Mouse (Mus musculus) hindbrain, embryonic 10.5 days (tissue): Measurements from ENCODE around the gene A830031A19Rik. TPM values are rescaled to one million over a fixed set of nuclear protein-coding genes. Genes with fewer than 3 reads are reported as not detected.

ENCODE experiments used
- DNase-seq: peaks from one replicate; pipeline ENCODE4 v3.0.0-alpha.2; 2017; ENCODE audit warnings: low spot score
- H3K27ac ChIP-seq: fragments of 300-500 bp; sonication (generic); 2 replicates; pipeline ENCODE4 v1.5.1; 2016; ENCODE audit warnings: mild to moderate bottlenecking, moderate library complexity
- H3K27me3 ChIP-seq: fragments of 300-500 bp; sonication (generic); 2 replicates; pipeline ENCODE4 v1.6.1; 2016; ENCODE audit warnings: mild to moderate bottlenecking; ENCODE audit not compliant: poor library complexity, insufficient read depth, severe bottlenecking
- H3K36me3 ChIP-seq: fragments of 300-500 bp; sonication (generic); 2 replicates; pipeline ENCODE4 v1.6.1; 2016; ENCODE audit warnings: mild to moderate bottlenecking, moderate library complexity
- H3K4me1 ChIP-seq: fragments of 300-500 bp; sonication (generic); replicated peaks from 2 replicates; pipeline ENCODE4 v1.6.1; 2016; ENCODE audit warnings: mild to moderate bottlenecking
- H3K4me3 ChIP-seq: fragments of 300-500 bp; sonication (generic); 2 replicates; pipeline ENCODE4 v1.5.1; 2016; ENCODE audit warnings: mild to moderate bottlenecking, moderate library complexity
- H3K9me3 ChIP-seq: fragments of 300-500 bp; sonication (generic); 2 replicates; pipeline ENCODE4 v1.6.1; 2016; ENCODE audit warnings: mild to moderate bottlenecking, moderate library complexity
- WGBS: fragments of 180-500 bp; shearing (Covaris S2); methylation state at CpG from one replicate; pipeline ENCODE4 v1.1.7; 2016; 5-methylcytosine and 5-hydroxymethylcytosine counted together
- polyA plus RNA-seq: library from polyadenylated mRNA; unstranded; fragments of >200 nt; fragmentation: Nextera tagmentation; extraction: Ambion mirVana; gene quantifications from 2 replicates; pipeline ENCODE4 v1.2.1, GENCODE M21; 2016

A830031A19Rik gene
- polyA plus RNA-seq, 1 experiment from 2014 or later: not detected

GRCm38 (mm10) chr11:24016049-24016448 lies 58.8 kb downstream of the A830031A19Rik start:
- H3K4me3 ChIP-seq: no peak overlapping the region

GRCm38 (mm10) chr11:24014642-24015041 lies 60.2 kb downstream of the A830031A19Rik start:
- 81% methylated on average over 5 of the region's 5 CpGs for WGBS
- Histone ChIP-seq H3K9me3 (no peaks in the 10 kb centered on the region), H3K27me3 (no peaks in the 10 kb centered on the region; the same call in 1 of the 2 replicates), H3K4me1 (no peaks in the 10 kb centered on the region), H3K4me3 (no peak overlapping the region), H3K36me3 (no peaks in the 10 kb centered on the region), H3K27ac (no peak overlapping the region)
- no peak for DNase-seq

More at GRCm38 (mm10) chr11:24016049-24016448, 58.8 kb downstream of the A830031A19Rik start:
- no peak for DNase-seq
- no peaks in the 10 kb centered on the region for H3K4me1 ChIP-seq
- H3K27ac ChIP-seq: no peak overlapping the region
- no peaks in the 10 kb centered on the region for H3K36me3 ChIP-seq
- no peaks in the 10 kb centered on the region for H3K9me3 ChIP-seq
- H3K27me3 ChIP-seq: no peaks in the 10 kb centered on the region; the same call in 1 of the 2 replicates
- WGBS: 91% methylated on average over 3 of the region's 3 CpGs

- 89% methylated on average over 1 of the region's 1 CpGs for WGBS
Observed at GRCm38 (mm10) chr11:24012301-24012700, 62.6 kb downstream of the A830031A19Rik start.

GRCm38 (mm10) chr11:24008976-24009375 lies 65.9 kb downstream of the A830031A19Rik start:
- H3K4me1 ChIP-seq: no peaks in the 10 kb centered on the region
- no peaks in the 10 kb centered on the region; the same call in 1 of the 2 replicates for H3K27me3 ChIP-seq
- H3K9me3 ChIP-seq: no peaks in the 10 kb centered on the region
- H3K36me3 ChIP-seq: no peaks in the 10 kb centered on the region
- no peak overlapping the region for H3K4me3 ChIP-seq
- no peak overlapping the region for H3K27ac ChIP-seq
- 90% methylated on average over 5 of the region's 5 CpGs for WGBS
- no peak for DNase-seq

More at GRCm38 (mm10) chr11:24012301-24012700, 62.6 kb downstream of the A830031A19Rik start:
- Histone ChIP-seq H3K36me3 (no peaks in the 10 kb centered on the region), H3K9me3 (no peaks in the 10 kb centered on the region), H3K27me3 (no peaks in the 10 kb centered on the region; the same call in 1 of the 2 replicates), H3K4me3 (no peak overlapping the region), H3K27ac (no peak overlapping the region), H3K4me1 (no peaks in the 10 kb centered on the region)
- DNase-seq: no peak

GRCm38 (mm10) chr11:24008244-24008643 lies 66.6 kb downstream of the A830031A19Rik start:
- no peak for DNase-seq
- Histone ChIP-seq H3K4me1 (no peaks in the 10 kb centered on the region), H3K4me3 (no peak overlapping the region), H3K27ac (no peak overlapping the region), H3K27me3 (no peaks in the 10 kb centered on the region), H3K9me3 (no peaks in the 10 kb centered on the region), H3K36me3 (no peaks in the 10 kb centered on the region)
- 43% methylated on average over 5 of the region's 5 CpGs for WGBS

GRCm38 (mm10) chr11:24005445-24006156 lies 69.3 kb downstream of the A830031A19Rik start:
- Histone ChIP-seq H3K9me3 (no peaks in the 10 kb centered on the region), H3K36me3 (no peaks in the 10 kb centered on the region)
- WGBS: 88% methylated on average over 15 of the region's 15 CpGs

GRCm38 (mm10) chr11:24000675-24001074 lies 74.2 kb downstream of the A830031A19Rik start:
- WGBS: 89% methylated on average over 7 of the region's 7 CpGs
- H3K36me3 ChIP-seq: no peaks in the 10 kb centered on the region
- no peak for DNase-seq

More at GRCm38 (mm10) chr11:24005445-24006156, 69.3 kb downstream of the A830031A19Rik start:
- H3K4me1 ChIP-seq: no peaks in the 10 kb centered on the region
- no peak overlapping the region for H3K27ac ChIP-seq
- DNase-seq: no peak
- no peak overlapping the region for H3K4me3 ChIP-seq
- H3K27me3 ChIP-seq: no peaks in the 10 kb centered on the region

More at GRCm38 (mm10) chr11:24000675-24001074, 74.2 kb downstream of the A830031A19Rik start:
- Histone ChIP-seq H3K4me1 (no peaks in the 10 kb centered on the region), H3K27me3 (no peaks in the 10 kb centered on the region), H3K27ac (no peak overlapping the region), H3K4me3 (no peak overlapping the region), H3K9me3 (no peaks in the 10 kb centered on the region)

Other genes with a start within 250 kb of the A830031A19Rik start
- gene Papolg, start 179.8 kb downstream of the A830031A19Rik start, polyA plus RNA-seq: 17.2 and 17.5 TPM in 2 replicates
- gene Bcl11a, start 3.0 kb upstream of the A830031A19Rik start, polyA plus RNA-seq: 20.7 and 54.9 TPM in 2 replicates